Mouse (Mus musculus): ENCODE data around the gene Cnr2. TPM values are rescaled to one million over a fixed set of nuclear protein-coding genes. Genes with fewer than 3 reads are reported as not detected.
"Not testable (repeated sequence)": the region's sequence is repeated elsewhere in the genome, so short reads cannot be mapped to it uniquely, and the experiment has no call there.

Gene Cnr2
- polyA plus RNA-seq, 1 experiment from 2014 or later, result 0.19 TPM

GRCm38 (mm10) chr4:135928376-135928775 lies 33.2 kb downstream of the Cnr2 start:
- WGBS, result 79% methylated on average over 9 of the region's 9 CpGs
- peaks cover 36% of the 10 kb centered on the region for H3K36me3 ChIP-seq
- ATAC-seq (ENCODE audit: insufficient number of reproducible peaks, insufficient read depth, low FRiP score, low TSS enrichment), result no peak
- H3K4me2 ChIP-seq (replicated peaks), result no peak overlapping the region
- no peak overlapping the region for H3K4me3 ChIP-seq
- H3K4me1 ChIP-seq, result no peaks in the 10 kb centered on the region
- H3K27ac ChIP-seq, result no peak overlapping the region
- no peak overlapping the region for H3K9ac ChIP-seq
- no peaks in the 10 kb centered on the region for H3K27me3 ChIP-seq
- H3K9me3 ChIP-seq, result no peaks in the 10 kb centered on the region

GRCm38 (mm10) chr4:135929405-135929804 lies 34.2 kb downstream of the Cnr2 start:
- Histone ChIP-seq H3K27ac (no peak overlapping the region), H3K4me3 (no peak overlapping the region), H3K9me3 (no peaks in the 10 kb centered on the region), H3K36me3 (peaks cover 40% of the 10 kb centered on the region), H3K9ac (no peak overlapping the region), H3K4me2 (replicated peaks) (no peak overlapping the region), H3K4me1 (no peaks in the 10 kb centered on the region), H3K27me3 (no peaks in the 10 kb centered on the region)
- 88% methylated on average over 5 of the region's 5 CpGs for WGBS
- no peak for ATAC-seq (ENCODE audit: insufficient number of reproducible peaks, insufficient read depth, low FRiP score, low TSS enrichment)

GRCm38 (mm10) chr4:135929828-135930227 lies 34.6 kb downstream of the Cnr2 start:
- no peak for ATAC-seq (ENCODE audit: insufficient number of reproducible peaks, insufficient read depth, low FRiP score, low TSS enrichment)
- no peak overlapping the region for H3K27ac ChIP-seq
- no peak overlapping the region for H3K9ac ChIP-seq
- 90% methylated on average over 9 of the region's 9 CpGs for WGBS
- H3K9me3 ChIP-seq, result no peaks in the 10 kb centered on the region
- no peaks in the 10 kb centered on the region for H3K27me3 ChIP-seq
- peaks cover 37% of the 10 kb centered on the region for H3K36me3 ChIP-seq
- no peak overlapping the region for H3K4me2 ChIP-seq (replicated peaks)
- H3K4me3 ChIP-seq, result no peak overlapping the region
- H3K4me1 ChIP-seq, result no peaks in the 10 kb centered on the region

GRCm38 (mm10) chr4:135930239-135930638 lies 35.0 kb downstream of the Cnr2 start:
- Histone ChIP-seq H3K4me1 (no peaks in the 10 kb centered on the region), H3K36me3 (peaks cover 36% of the 10 kb centered on the region), H3K4me2 (replicated peaks) (no peak overlapping the region), H3K9ac (no peak overlapping the region), H3K27me3 (no peaks in the 10 kb centered on the region), H3K9me3 (no peaks in the 10 kb centered on the region), H3K27ac (no peak overlapping the region), H3K4me3 (no peak overlapping the region)
- WGBS, result 91% methylated on average over 8 of the region's 8 CpGs
- ATAC-seq (ENCODE audit: insufficient number of reproducible peaks, insufficient read depth, low FRiP score, low TSS enrichment), result no peak

GRCm38 (mm10) chr4:135931832-135932231 lies 36.6 kb downstream of the Cnr2 start:
- H3K4me1 ChIP-seq, result no peaks in the 10 kb centered on the region
- H3K27me3 ChIP-seq, result no peaks in the 10 kb centered on the region
- WGBS, result 66% methylated on average over 5 of the region's 5 CpGs
- peaks cover 20% of the 10 kb centered on the region for H3K36me3 ChIP-seq
- H3K27ac ChIP-seq, result no peak overlapping the region
- ATAC-seq (ENCODE audit: insufficient number of reproducible peaks, insufficient read depth, low FRiP score, low TSS enrichment), result no peak
- H3K4me2 ChIP-seq (replicated peaks), result no peak overlapping the region
- no peak overlapping the region for H3K4me3 ChIP-seq
- H3K9ac ChIP-seq, result no peak overlapping the region
- no peaks in the 10 kb centered on the region for H3K9me3 ChIP-seq

- Histone ChIP-seq H3K36me3 (peaks cover 33% of the 10 kb centered on the region), H3K4me1 (no peaks in the 10 kb centered on the region), H3K9me3 (no peaks in the 10 kb centered on the region), H3K4me2 (replicated peaks) (no peak overlapping the region), H3K27me3 (no peaks in the 10 kb centered on the region), H3K9ac (no peak overlapping the region), H3K4me3 (no peak overlapping the region), H3K27ac (no peak overlapping the region)
- 0 out of 2 replicates have a peak, but pooled peaks have one; percentile 28 for ATAC-seq (ENCODE audit: insufficient number of reproducible peaks, insufficient read depth, low FRiP score, low TSS enrichment)
- 39% methylated on average over 12 of the region's 12 CpGs for WGBS
Measured at GRCm38 (mm10) chr4:135934708-135935500, 39.7 kb downstream of the Cnr2 start.

GRCm38 (mm10) chr4:135935502-135935901 lies 40.3 kb downstream of the Cnr2 start:
- ATAC-seq (ENCODE audit: insufficient number of reproducible peaks, insufficient read depth, low FRiP score, low TSS enrichment), result 0 out of 2 replicates have a peak, but pooled peaks have one; percentile 22
- Histone ChIP-seq H3K36me3 (peaks cover 36% of the 10 kb centered on the region), H3K27me3 (no peaks in the 10 kb centered on the region), H3K27ac (0 out of 2 replicates have a peak overlapping the region, but pooled peaks have one; percentile 13), H3K4me2 (replicated peaks) (no peak overlapping the region), H3K4me3 (no peak overlapping the region), H3K4me1 (no peaks in the 10 kb centered on the region), H3K9me3 (no peaks in the 10 kb centered on the region), H3K9ac (no peak overlapping the region)
- 38% methylated on average over 5 of the region's 5 CpGs for WGBS

GRCm38 (mm10) chr4:135938858-135939257 lies 43.7 kb downstream of the Cnr2 start:
- Histone ChIP-seq H3K27me3 (no peaks in the 10 kb centered on the region), H3K4me2 (replicated peaks) (no peak overlapping the region), H3K9me3 (no peaks in the 10 kb centered on the region), H3K36me3 (peaks cover 25% of the 10 kb centered on the region), H3K9ac (no peak overlapping the region), H3K4me3 (no peak overlapping the region), H3K4me1 (no peaks in the 10 kb centered on the region), H3K27ac (no peak overlapping the region)
- 79% methylated on average over 7 of the region's 7 CpGs for WGBS
- no peak for ATAC-seq (ENCODE audit: insufficient number of reproducible peaks, insufficient read depth, low FRiP score, low TSS enrichment)

GRCm38 (mm10) chr4:135941026-135941425 lies 45.8 kb downstream of the Cnr2 start:
- not testable (repeated sequence) for H3K27me3 ChIP-seq; H3K4me3 ChIP-seq; H3K4me2 ChIP-seq (replicated peaks); H3K4me1 ChIP-seq; ATAC-seq (ENCODE audit: insufficient number of reproducible peaks, insufficient read depth, low FRiP score, low TSS enrichment); H3K27ac ChIP-seq; H3K9me3 ChIP-seq; H3K9ac ChIP-seq
- H3K36me3 ChIP-seq, result peaks cover 25% of the 10 kb centered on the region
- WGBS, result 82% methylated on average over 8 of the region's 8 CpGs

- 86% methylated on average over 6 of the region's 6 CpGs for WGBS
- Histone ChIP-seq H3K4me2 (replicated peaks) (no peak overlapping the region), H3K27ac (no peak overlapping the region), H3K9me3 (no peaks in the 10 kb centered on the region), H3K4me3 (no peak overlapping the region), H3K27me3 (no peaks in the 10 kb centered on the region), H3K36me3 (peaks cover 25% of the 10 kb centered on the region), H3K4me1 (peaks cover 6% of the 10 kb centered on the region; the same call in 1 of the 2 replicates), H3K9ac (no peak overlapping the region)
- ATAC-seq (ENCODE audit: insufficient number of reproducible peaks, insufficient read depth, low FRiP score, low TSS enrichment), result no peak
Measured at GRCm38 (mm10) chr4:135942193-135942592, 47.0 kb downstream of the Cnr2 start.

- no peak for ATAC-seq (ENCODE audit: insufficient number of reproducible peaks, insufficient read depth, low FRiP score, low TSS enrichment)
- 48% methylated on average over 4 of the region's 4 CpGs for WGBS
Measured at GRCm38 (mm10) chr4:135943389-135943788, 48.2 kb downstream of the Cnr2 start.

GRCm38 (mm10) chr4:135945706-135946105 lies 50.5 kb downstream of the Cnr2 start:
- ATAC-seq (ENCODE audit: insufficient number of reproducible peaks, insufficient read depth, low FRiP score, low TSS enrichment), result 0 out of 2 replicates have a peak, but pooled peaks have one; percentile 17

More at GRCm38 (mm10) chr4:135943389-135943788, 48.2 kb downstream of the Cnr2 start:
- Histone ChIP-seq H3K27ac (no peak overlapping the region), H3K4me3 (no peak overlapping the region), H3K4me1 (peaks cover 6% of the 10 kb centered on the region; the same call in 1 of the 2 replicates), H3K4me2 (replicated peaks) (no peak overlapping the region), H3K36me3 (peaks cover 24% of the 10 kb centered on the region), H3K9me3 (no peaks in the 10 kb centered on the region), H3K27me3 (no peaks in the 10 kb centered on the region), H3K9ac (no peak overlapping the region)

More at GRCm38 (mm10) chr4:135945706-135946105, 50.5 kb downstream of the Cnr2 start:
- Histone ChIP-seq H3K27me3 (no peaks in the 10 kb centered on the region), H3K27ac (peak overlapping the region; percentile 61), H3K9me3 (no peaks in the 10 kb centered on the region), H3K9ac (no peak overlapping the region), H3K4me2 (replicated peaks) (peak overlapping the region; percentile 90), H3K4me1 (peaks cover 6% of the 10 kb centered on the region; the same call in 1 of the 2 replicates), H3K4me3 (peak overlapping the region; percentile 91), H3K36me3 (peaks cover 12% of the 10 kb centered on the region)
- WGBS, result 75% methylated on average over 10 of the region's 10 CpGs

All from embryonic facial prominence, embryonic 12.5 days (tissue).